Mouse (Mus musculus): ENCODE measurements around the gene Kiss1r. TPM values are rescaled to one million over a fixed set of nuclear protein-coding genes. Genes with fewer than 3 reads are reported as not detected.

Gene Kiss1r
- total RNA-seq, 2 experiments from 2014 or later: 0.17 to 0.22 TPM

GRCm38 (mm10) chr10:79896814-79897213 is 20.0 kb upstream of the Kiss1r start:
- intact Hi-C loops (cut with DNase I): no loop called here
- no peak for DNase-seq

GRCm38 (mm10) chr10:79897316-79898245 is 19.2 kb upstream of the Kiss1r start:
- intact Hi-C loops (cut with DNase I): no loop called here

GRCm38 (mm10) chr10:79900951-79901410 is 15.8 kb upstream of the Kiss1r start:
- intact Hi-C loops (cut with DNase I): no loop called here
- DNase-seq: no peak

More at GRCm38 (mm10) chr10:79897316-79898245, 19.2 kb upstream of the Kiss1r start:
- DNase-seq: no peak

- intact Hi-C loops (cut with DNase I): no loop called here
- no peak for DNase-seq
These were observed 10.1 kb upstream of the Kiss1r start for GRCm38 (mm10) chr10:79906712-79907111.

GRCm38 (mm10) chr10:79907415-79907814 is 9.4 kb upstream of the Kiss1r start:
- intact Hi-C loops (cut with DNase I): no loop called here

GRCm38 (mm10) chr10:79908167-79909091 is 8.3 kb upstream of the Kiss1r start, which contains the start of gene Med16:
Gene Med16, minus strand, starts transcription at chr10:79908923.
- intact Hi-C loops (cut with DNase I): no loop called here
- DNase-seq: peak; percentile 96

More at GRCm38 (mm10) chr10:79907415-79907814, 9.4 kb upstream of the Kiss1r start:
- no peak for DNase-seq

GRCm38 (mm10) chr10:79909092-79909922 is 7.5 kb upstream of the Kiss1r start:
- peak; percentile 51 to 54 for DNase-seq
- intact Hi-C loops (cut with DNase I): no loop called here

GRCm38 (mm10) chr10:79910556-79910955 is 6.2 kb upstream of the Kiss1r start, which contains the start of gene Gm26602:
Gene Gm26602, plus strand, starts transcription at chr10:79910856.
- no peak for DNase-seq
- intact Hi-C loops (cut with DNase I): no loop called here

- intact Hi-C loops (cut with DNase I): no loop called here
- no peak for DNase-seq
These were observed 4.4 kb upstream of the Kiss1r start for GRCm38 (mm10) chr10:79912412-79912811.

GRCm38 (mm10) chr10:79914131-79914947 is 2.4 kb upstream of the Kiss1r start:
- intact Hi-C loops (cut with DNase I): no loop called here

GRCm38 (mm10) chr10:79914948-79915596 is 1.7 kb upstream of the Kiss1r start:
- intact Hi-C loops (cut with DNase I): loop anchor here (5.0 kb wide), 1 partner anchor 33 kb away; no protein-coding TSS in a partner anchor

More at GRCm38 (mm10) chr10:79914131-79914947, 2.4 kb upstream of the Kiss1r start:
- no peak for DNase-seq

GRCm38 (mm10) chr10:79916081-79916480 is 690 bp upstream of the Kiss1r start:
- DNase-seq: no peak
- intact Hi-C loops (cut with DNase I): loop anchor here (5.0 kb wide), 1 partner anchor 34 kb away; no protein-coding TSS in a partner anchor

More at GRCm38 (mm10) chr10:79914948-79915596, 1.7 kb upstream of the Kiss1r start:
- DNase-seq: no peak

GRCm38 (mm10) chr10:79917532-79918100 is 845 bp downstream of the Kiss1r start:
- intact Hi-C loops (cut with DNase I): loop anchor here (5.0 kb wide), 1 partner anchor 35 kb away; no protein-coding TSS in a partner anchor
- DNase-seq: no peak

- intact Hi-C loops (cut with DNase I): loop anchor here (5.0 kb wide), 1 partner anchor 36 kb away; no protein-coding TSS in a partner anchor
- no peak for DNase-seq
These were observed 1.7 kb downstream of the Kiss1r start for GRCm38 (mm10) chr10:79918231-79919078.

- no peak for DNase-seq
- intact Hi-C loops (cut with DNase I): loop anchor here (5.0 kb wide), 1 partner anchor 37 kb away; no protein-coding TSS in a partner anchor
These were observed 2.6 kb downstream of the Kiss1r start for GRCm38 (mm10) chr10:79919251-79919849.
